Mouse (Mus musculus) midbrain, embryonic 15.5 days (tissue): Measurements from ENCODE around the gene Mydgf. TPM values are rescaled to one million over a fixed set of nuclear protein-coding genes. Genes with fewer than 3 reads are reported as not detected.

Source experiments
- ATAC-seq: fragments of 200-750 bp; cut with Nextera tagmentation; replicated peaks from 2 replicates; pipeline ENCODE4 v1.8.0; 2017; ENCODE audit warnings: moderate TSS enrichment
- H3K27ac ChIP-seq: fragments of 300-500 bp; sonication (generic); 2 replicates; pipeline ENCODE4 v1.5.1; 2015; ENCODE audit warnings: mild to moderate bottlenecking, inconsistent platforms
- H3K27me3 ChIP-seq: fragments of 300-500 bp; sonication (generic); replicated peaks from 2 replicates; pipeline ENCODE4 v1.6.1; 2015; ENCODE audit warnings: inconsistent platforms
- H3K36me3 ChIP-seq: fragments of 300-500 bp; sonication (generic); replicated peaks from 2 replicates; pipeline ENCODE4 v1.6.1; 2015; ENCODE audit warnings: inconsistent platforms
- H3K4me1 ChIP-seq: fragments of 300-500 bp; sonication (generic); 2 replicates; pipeline ENCODE4 v1.6.1; 2015; ENCODE audit warnings: inconsistent platforms
- H3K4me2 ChIP-seq: fragments of 300-500 bp; sonication (generic); 2 replicates; pipeline ENCODE4 v1.6.1; 2015; ENCODE audit warnings: inconsistent platforms, mild to moderate bottlenecking, moderate library complexity
- H3K4me3 ChIP-seq: fragments of 300-500 bp; sonication (generic); 2 replicates; pipeline ENCODE4 v1.5.1; 2015; ENCODE audit warnings: mild to moderate bottlenecking, inconsistent platforms
- H3K9ac ChIP-seq: fragments of 300-500 bp; sonication (generic); 2 replicates; pipeline ENCODE4 v1.6.1; 2015; ENCODE audit warnings: mild to moderate bottlenecking, inconsistent platforms
- H3K9me3 ChIP-seq: fragments of 300-500 bp; sonication (generic); 2 replicates; pipeline ENCODE4 v1.6.1; 2016; ENCODE audit warnings: inconsistent platforms
- WGBS: fragments of 180-500 bp; shearing (Covaris S2); methylation state at CpG from one replicate; pipeline ENCODE4 v1.1.7; 2015; ENCODE audit warnings: mixed read lengths; 5-methylcytosine and 5-hydroxymethylcytosine counted together
- polyA plus RNA-seq: library from polyadenylated mRNA; unstranded; fragments of >200 nt; fragmentation: Nextera tagmentation; extraction: Ambion mirVana; gene quantifications from 2 replicates; pipeline ENCODE4 v1.2.1, GENCODE M21; 2015

The Mydgf gene
- polyA plus RNA-seq, 1 experiment from 2014 or later = 74.9 TPM

DNA sequence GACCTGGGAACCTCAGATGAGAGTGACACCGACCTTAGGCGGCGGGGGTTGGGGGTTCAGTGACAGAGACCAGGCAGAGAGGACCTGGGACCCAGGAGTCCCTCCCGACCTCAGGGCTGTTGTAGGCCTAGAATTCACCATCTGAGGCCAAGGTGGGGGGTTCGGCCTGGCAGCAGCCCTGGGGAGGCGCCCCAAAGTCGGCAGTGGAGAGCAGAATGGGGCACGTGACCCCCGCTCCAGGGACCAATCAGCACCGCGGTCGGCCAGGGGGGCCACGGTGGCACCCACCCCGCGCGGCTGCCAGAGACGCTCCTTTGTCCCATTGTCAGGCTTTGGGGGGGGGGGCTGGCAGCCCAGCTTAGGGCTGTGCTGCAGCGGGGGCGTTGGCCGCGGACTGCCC is 44.4 kb downstream of the Mydgf start:
- H3K4me1 ChIP-seq = peaks cover 50% of the 10 kb centered on the region
- H3K4me3 ChIP-seq = peak overlapping the region; percentile 93
- WGBS = 5% methylated on average over 20 of the region's 21 CpGs
- ATAC-seq = peak; percentile 26
- H3K9me3 ChIP-seq = no peaks in the 10 kb centered on the region
- H3K36me3 ChIP-seq = no peaks in the 10 kb centered on the region
- 0 out of 2 replicates have a peak, but pooled peaks cover 5% of the 10 kb centered on the region for H3K27me3 ChIP-seq
- peak overlapping the region; percentile 84 for H3K27ac ChIP-seq
- H3K4me2 ChIP-seq = peak overlapping the region; percentile 80
- H3K9ac ChIP-seq = peak overlapping the region; percentile 92

DNA sequence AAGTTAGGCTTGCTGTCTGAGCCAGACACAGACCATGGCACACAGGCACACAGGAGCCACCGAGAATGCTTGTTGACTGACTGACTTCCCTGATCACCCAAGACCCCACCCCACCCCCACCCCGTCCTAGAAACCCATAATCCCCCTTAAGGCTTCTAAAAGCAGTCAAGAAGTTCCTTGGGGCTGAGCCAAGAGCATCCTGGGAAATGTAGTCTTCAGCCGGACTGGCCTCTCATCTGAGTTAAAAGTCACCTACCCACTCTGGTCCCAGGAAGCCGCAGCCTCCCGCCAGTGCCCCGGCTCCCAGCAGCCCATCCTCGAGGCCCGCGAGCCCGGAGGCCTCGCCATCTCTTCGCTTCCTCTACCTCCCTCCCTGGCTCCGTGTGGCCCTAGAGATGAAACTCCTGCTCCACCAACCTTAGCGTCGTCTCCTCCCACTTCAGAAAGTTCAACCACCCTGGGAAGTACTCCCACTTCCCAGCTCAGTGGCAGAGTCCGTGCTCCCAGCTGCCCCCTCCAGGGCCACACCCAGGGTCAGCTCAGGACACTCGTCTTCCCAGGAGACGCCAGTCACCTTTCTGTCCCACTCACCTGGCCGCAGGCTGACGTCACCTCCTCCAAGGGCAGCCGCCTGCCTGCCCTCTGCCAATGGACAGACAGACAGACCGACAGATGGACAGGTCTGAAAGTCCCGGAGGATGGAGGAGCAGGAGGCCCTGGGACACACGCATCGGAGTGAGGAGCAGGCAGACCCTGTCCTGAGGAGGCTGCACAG is 45.7 kb downstream of the Mydgf start:
- H3K4me1 ChIP-seq = peaks cover 62% of the 10 kb centered on the region
- H3K9ac ChIP-seq = peak overlapping the region; percentile 92; the same call in 1 of the 2 replicates
- H3K9me3 ChIP-seq = no peaks in the 10 kb centered on the region
- no peaks in the 10 kb centered on the region for H3K36me3 ChIP-seq
- no peak for ATAC-seq
- H3K4me2 ChIP-seq = peak overlapping the region; percentile 80
- 13% methylated on average over 25 of the region's 25 CpGs for WGBS
- H3K4me3 ChIP-seq = peak overlapping the region; percentile 93
- H3K27me3 ChIP-seq = 0 out of 2 replicates have a peak, but pooled peaks cover 5% of the 10 kb centered on the region
- H3K27ac ChIP-seq = no peak overlapping the region

DNA sequence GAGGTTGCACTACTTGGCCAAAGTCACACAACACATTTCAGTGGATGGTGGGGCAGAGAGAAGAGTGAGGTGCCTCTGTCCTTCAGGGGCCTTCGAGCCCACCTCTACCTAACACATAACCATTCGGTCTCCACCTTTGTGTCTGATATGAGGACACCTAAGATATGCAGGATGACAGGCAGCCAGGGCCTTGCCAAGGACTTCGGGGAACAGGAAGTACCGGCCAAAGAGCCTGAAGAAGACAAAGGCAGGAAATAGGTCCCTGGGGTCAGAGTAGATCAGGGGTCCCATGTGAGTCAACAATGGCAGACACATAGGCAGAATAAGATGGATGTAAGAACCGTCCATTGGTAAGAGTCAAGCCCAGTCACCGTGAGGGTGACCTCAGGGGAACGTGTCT is 47.2 kb downstream of the Mydgf start:
- WGBS = 84% methylated on average over 7 of the region's 7 CpGs

DNA sequence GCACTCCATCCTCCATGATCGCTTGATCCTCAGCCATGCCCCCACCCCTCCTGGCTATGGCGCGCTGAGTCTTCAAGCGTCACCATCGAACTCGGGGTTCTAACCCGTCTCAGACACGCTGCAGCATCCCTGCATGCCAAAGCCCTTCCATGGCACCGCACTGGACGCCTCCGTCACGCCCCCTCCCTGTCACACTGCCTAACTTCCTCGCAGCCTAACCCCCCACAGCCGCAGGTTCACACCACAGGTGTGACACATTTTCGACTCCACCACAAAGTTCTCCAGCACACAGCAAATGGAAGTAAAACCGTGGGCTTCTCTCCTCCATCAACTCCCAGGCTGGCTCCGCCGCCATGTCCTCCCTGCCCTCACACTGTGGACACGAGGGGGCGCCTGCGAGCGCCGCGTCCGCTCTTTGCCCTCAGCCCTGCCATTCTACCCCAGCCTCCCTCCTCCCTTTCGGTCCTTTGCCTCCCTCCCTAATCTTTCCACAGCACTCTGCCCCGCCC is 49.2 kb downstream of the Mydgf start:
- H3K4me1 ChIP-seq = peaks cover 42% of the 10 kb centered on the region
- ATAC-seq = 0 out of 2 replicates have a peak, but pooled peaks have one; percentile 4
- H3K9me3 ChIP-seq = no peaks in the 10 kb centered on the region
- H3K36me3 ChIP-seq = peaks cover 18% of the 10 kb centered on the region
- no peak overlapping the region for H3K27ac ChIP-seq
- no peak overlapping the region for H3K9ac ChIP-seq
- 1% methylated on average over 27 of the region's 27 CpGs for WGBS
- H3K4me2 ChIP-seq = peak overlapping the region; percentile 37
- no peaks in the 10 kb centered on the region for H3K27me3 ChIP-seq
- no peak overlapping the region for H3K4me3 ChIP-seq

More for the DNA sequence above, 47.2 kb downstream of the Mydgf start:
- no peak overlapping the region for H3K27ac ChIP-seq
- H3K36me3 ChIP-seq = no peaks in the 10 kb centered on the region
- H3K9ac ChIP-seq = no peak overlapping the region
- ATAC-seq = no peak
- H3K4me1 ChIP-seq = peaks cover 55% of the 10 kb centered on the region
- 0 out of 2 replicates have a peak, but pooled peaks cover 3% of the 10 kb centered on the region for H3K27me3 ChIP-seq
- H3K4me2 ChIP-seq = no peak overlapping the region
- H3K9me3 ChIP-seq = no peaks in the 10 kb centered on the region
- no peak overlapping the region for H3K4me3 ChIP-seq

DNA sequence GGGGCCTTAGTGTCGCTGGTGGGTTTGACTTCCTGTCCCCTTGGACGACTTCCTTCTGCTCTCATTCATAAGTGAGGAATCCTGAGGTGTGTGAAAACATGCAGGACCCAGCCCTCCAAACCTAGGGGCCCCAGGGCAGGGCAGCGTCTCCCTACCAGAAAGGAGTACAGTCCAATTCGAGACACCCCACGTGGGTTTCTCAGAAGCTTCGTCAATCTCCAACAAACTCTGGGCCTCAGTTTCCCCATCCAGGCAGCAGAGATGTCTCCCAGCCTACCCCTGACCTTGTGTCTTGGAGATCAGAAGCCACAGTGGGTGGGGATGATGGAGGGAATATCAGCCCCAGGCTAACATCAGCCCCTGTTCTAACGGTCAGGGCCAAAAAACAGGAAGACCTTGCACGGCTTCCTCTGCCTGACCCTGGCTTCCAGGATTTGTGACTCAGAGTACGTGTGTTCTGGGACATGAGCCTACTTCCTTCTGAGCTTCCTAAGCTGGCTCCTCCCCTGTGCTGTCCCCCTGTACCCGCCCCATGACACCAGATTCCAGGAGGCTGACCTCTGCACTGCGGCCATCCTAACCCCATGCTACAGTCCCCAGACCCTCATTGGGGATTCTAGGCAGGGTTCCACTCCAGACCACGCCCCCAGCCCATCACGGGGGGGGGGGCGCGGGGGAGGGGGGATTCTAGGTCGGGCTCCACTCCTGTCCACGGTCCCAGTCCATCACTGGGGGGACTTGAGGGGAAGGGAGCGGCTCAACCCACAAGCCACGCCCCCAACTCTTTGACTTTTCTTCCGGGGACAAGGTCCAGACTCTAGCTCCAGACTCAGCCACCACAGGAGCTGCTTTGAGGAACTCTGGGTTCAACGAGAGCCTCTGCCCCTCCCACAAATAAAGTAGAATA is 50.0 kb downstream of the Mydgf start:
- H3K4me2 ChIP-seq = peak overlapping the region; percentile 37
- H3K27me3 ChIP-seq = no peaks in the 10 kb centered on the region
- H3K4me1 ChIP-seq = peaks cover 35% of the 10 kb centered on the region
- H3K9ac ChIP-seq = no peak overlapping the region
- 0 out of 2 replicates have a peak, but pooled peaks have one; percentile 3 for ATAC-seq
- H3K27ac ChIP-seq = no peak overlapping the region; the same call in 1 of the 2 replicates
- 23% methylated on average over 20 of the region's 21 CpGs for WGBS
- H3K36me3 ChIP-seq = peaks cover 23% of the 10 kb centered on the region
- no peaks in the 10 kb centered on the region for H3K9me3 ChIP-seq
- no peak overlapping the region for H3K4me3 ChIP-seq

DNA sequence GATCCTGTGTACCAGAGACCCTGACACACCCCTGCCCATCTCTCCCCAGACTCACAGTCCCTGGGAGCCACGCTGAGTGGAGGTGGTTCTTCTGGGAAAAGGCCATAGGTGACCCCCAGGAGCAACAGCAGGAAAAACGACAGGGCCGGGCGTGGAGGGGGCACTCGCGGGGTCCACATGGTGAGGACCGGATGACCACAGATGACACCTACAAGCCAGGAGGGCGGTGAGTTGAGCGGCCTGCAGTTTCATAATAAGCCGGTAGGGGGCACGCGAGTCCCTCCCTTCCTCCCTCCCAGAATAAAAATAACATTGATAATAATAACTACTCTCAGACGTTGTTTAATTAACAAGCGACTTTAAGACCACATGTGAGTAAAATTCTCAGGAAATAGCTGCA is 51.1 kb downstream of the Mydgf start:
- no peak overlapping the region for H3K4me2 ChIP-seq
- no peaks in the 10 kb centered on the region for H3K9me3 ChIP-seq
- ATAC-seq = no peak
- 5% methylated on average over 14 of the region's 14 CpGs for WGBS
- H3K36me3 ChIP-seq = peaks cover 31% of the 10 kb centered on the region
- no peak overlapping the region for H3K27ac ChIP-seq
- no peak overlapping the region for H3K9ac ChIP-seq
- no peak overlapping the region for H3K4me3 ChIP-seq
- H3K27me3 ChIP-seq = no peaks in the 10 kb centered on the region
- H3K4me1 ChIP-seq = peaks cover 25% of the 10 kb centered on the region

DNA sequence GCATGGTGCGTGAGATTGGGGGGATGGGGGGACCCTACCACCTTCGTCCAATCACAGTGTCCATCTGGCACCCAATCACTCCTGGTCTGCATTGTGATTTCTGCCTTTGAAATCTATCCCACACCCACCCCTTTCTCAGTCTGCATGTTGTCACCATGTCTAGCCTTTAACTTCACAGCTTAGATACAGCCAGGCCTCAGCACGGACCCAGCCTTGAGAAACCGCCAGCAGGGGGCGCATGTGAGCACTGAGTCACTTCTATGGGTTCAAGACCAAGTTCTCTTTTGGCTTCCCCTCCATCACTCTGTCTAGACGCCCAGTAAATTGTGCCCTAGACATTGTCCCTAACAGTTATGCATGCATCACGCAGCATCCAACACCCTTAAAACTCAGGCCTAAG is 51.9 kb downstream of the Mydgf start:
- H3K4me2 ChIP-seq = no peak overlapping the region
- H3K4me3 ChIP-seq = no peak overlapping the region
- ATAC-seq = peak; percentile 21; the same call in 1 of the 2 replicates
- H3K9me3 ChIP-seq = no peaks in the 10 kb centered on the region
- peaks cover 23% of the 10 kb centered on the region for H3K4me1 ChIP-seq
- H3K27me3 ChIP-seq = no peaks in the 10 kb centered on the region
- WGBS = 38% methylated on average over 7 of the region's 7 CpGs
- H3K36me3 ChIP-seq = peaks cover 38% of the 10 kb centered on the region
- no peak overlapping the region for H3K9ac ChIP-seq
- no peak overlapping the region for H3K27ac ChIP-seq

DNA sequence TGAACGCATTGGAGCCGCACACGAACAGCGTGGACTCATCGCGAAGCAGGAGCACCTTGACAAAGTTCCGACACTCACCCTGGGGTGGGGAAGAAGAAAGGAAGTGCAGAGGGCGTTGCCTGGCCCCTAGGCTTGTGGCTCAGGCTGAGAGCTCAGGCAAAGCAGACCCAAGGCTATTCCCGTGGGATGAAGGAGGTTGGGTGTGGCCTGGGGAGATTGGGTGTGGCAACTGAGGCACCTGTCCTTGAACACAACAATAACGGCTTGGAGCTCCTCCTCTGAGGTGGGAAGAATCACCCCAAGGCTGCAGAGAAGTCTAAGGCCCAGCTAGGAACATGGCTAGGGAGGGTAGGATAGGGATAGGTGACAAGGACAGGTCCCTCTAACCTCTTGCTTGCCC is 52.6 kb downstream of the Mydgf start:
- no peak for ATAC-seq
- Histone ChIP-seq H3K4me3 (no peak overlapping the region), H3K4me1 (peaks cover 23% of the 10 kb centered on the region), H3K4me2 (no peak overlapping the region), H3K9ac (no peak overlapping the region), H3K9me3 (no peaks in the 10 kb centered on the region), H3K27me3 (no peaks in the 10 kb centered on the region), H3K27ac (no peak overlapping the region), H3K36me3 (peaks cover 43% of the 10 kb centered on the region)
- WGBS = 91% methylated on average over 10 of the region's 10 CpGs

DNA sequence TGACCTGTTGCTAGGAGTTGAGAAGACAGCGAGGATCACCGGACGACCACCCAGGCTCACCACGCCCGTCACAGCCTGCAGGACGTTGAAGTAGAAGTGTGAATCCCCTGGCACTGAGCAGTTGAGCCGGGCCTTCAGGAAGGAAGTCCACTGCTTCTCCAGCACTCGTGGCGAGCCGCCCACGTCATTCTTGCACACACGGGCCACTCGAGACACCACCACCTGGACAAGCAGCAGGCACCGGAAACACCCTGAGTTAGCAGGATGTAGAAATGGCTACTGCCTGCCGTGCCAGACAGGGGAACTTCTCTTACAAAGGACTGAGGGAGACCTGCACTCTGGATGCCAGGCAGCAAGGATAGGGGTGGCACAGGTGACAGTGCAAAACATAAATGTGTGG is 55.5 kb downstream of the Mydgf start:
- no peaks in the 10 kb centered on the region for H3K9me3 ChIP-seq
- H3K4me1 ChIP-seq = peaks cover 7% of the 10 kb centered on the region; the same call in 1 of the 2 replicates
- H3K4me2 ChIP-seq = no peak overlapping the region
- no peak overlapping the region for H3K27ac ChIP-seq
- H3K9ac ChIP-seq = no peak overlapping the region
- peaks cover 19% of the 10 kb centered on the region for H3K27me3 ChIP-seq
- WGBS = 87% methylated on average over 15 of the region's 15 CpGs
- ATAC-seq = no peak
- peaks cover 56% of the 10 kb centered on the region for H3K36me3 ChIP-seq
- no peak overlapping the region for H3K4me3 ChIP-seq

DNA sequence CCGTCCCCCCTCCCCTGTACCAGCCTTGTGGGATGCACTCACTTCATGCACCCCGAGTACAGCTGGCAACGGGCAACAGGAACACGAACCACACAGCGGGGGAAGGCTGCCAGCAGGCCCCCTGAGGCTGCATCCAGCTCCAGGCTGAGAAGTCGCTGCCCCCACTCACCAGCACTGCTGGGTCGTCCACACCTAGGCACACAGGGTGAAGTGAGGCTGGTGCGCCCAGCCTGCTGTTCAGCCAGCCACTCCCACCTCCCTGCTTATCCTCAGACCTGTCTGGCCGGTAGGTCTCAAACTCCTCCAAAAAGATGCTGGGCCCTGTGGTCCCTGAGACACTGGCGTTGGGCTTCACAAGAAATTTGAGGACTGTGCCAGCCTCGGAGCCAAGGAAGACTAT is 57.5 kb downstream of the Mydgf start:
- Histone ChIP-seq H3K36me3 (peaks cover 63% of the 10 kb centered on the region), H3K27me3 (peaks cover 35% of the 10 kb centered on the region), H3K4me2 (no peak overlapping the region), H3K4me3 (no peak overlapping the region), H3K9ac (no peak overlapping the region), H3K27ac (no peak overlapping the region), H3K9me3 (peaks cover 7% of the 10 kb centered on the region; the same call in 1 of the 2 replicates), H3K4me1 (no peaks in the 10 kb centered on the region; the same call in 1 of the 2 replicates)
- WGBS = 79% methylated on average over 11 of the region's 11 CpGs
- no peak for ATAC-seq
